Mouse (Mus musculus) heart, embryonic 15.5 days (tissue): ENCODE results near the gene Trex2. TPM values are rescaled to one million over a fixed set of nuclear protein-coding genes. Genes with fewer than 3 reads are reported as not detected.

Source experiments
- ATAC-seq: fragments of 200-750 bp; cut with Nextera tagmentation; replicated peaks from 2 replicates; pipeline ENCODE4 v1.8.0; 2017; ENCODE audit warnings: low read depth, moderate TSS enrichment; ENCODE audit not compliant: insufficient number of reproducible peaks, insufficient read depth, low FRiP score
- H3K27ac ChIP-seq: fragments of 300-500 bp; sonication (generic); 2 replicates; pipeline ENCODE4 v1.5.1; 2015; ENCODE audit warnings: mild to moderate bottlenecking, inconsistent platforms
- H3K27me3 ChIP-seq: fragments of 300-500 bp; sonication (generic); 2 replicates; pipeline ENCODE4 v1.6.1; 2015; ENCODE audit warnings: inconsistent platforms
- H3K36me3 ChIP-seq: fragments of 300-500 bp; sonication (generic); 2 replicates; pipeline ENCODE4 v1.6.1; 2015; ENCODE audit warnings: mild to moderate bottlenecking, inconsistent platforms
- H3K4me1 ChIP-seq: fragments of 300-500 bp; sonication (generic); replicated peaks from 2 replicates; pipeline ENCODE4 v1.6.1; 2015; ENCODE audit warnings: inconsistent platforms
- H3K4me2 ChIP-seq: fragments of 300-500 bp; sonication (generic); 2 replicates; pipeline ENCODE4 v1.6.1; 2015; ENCODE audit warnings: inconsistent platforms, mild to moderate bottlenecking, moderate library complexity
- H3K4me3 ChIP-seq: fragments of 300-500 bp; sonication (generic); 2 replicates; pipeline ENCODE4 v1.5.1; 2015; ENCODE audit warnings: mild to moderate bottlenecking, inconsistent platforms
- H3K9ac ChIP-seq: fragments of 300-500 bp; sonication (generic); 2 replicates; pipeline ENCODE4 v1.6.1; 2015; ENCODE audit warnings: mild to moderate bottlenecking, inconsistent platforms
- H3K9me3 ChIP-seq: fragments of 300-500 bp; sonication (generic); replicated peaks from 2 replicates; pipeline ENCODE4 v1.6.1; 2016; ENCODE audit warnings: inconsistent platforms
- WGBS: fragments of 180-500 bp; shearing (Covaris S2); methylation state at CpG from one replicate; pipeline ENCODE4 v1.1.7; 2015; ENCODE audit warnings: mixed read lengths; 5-methylcytosine and 5-hydroxymethylcytosine counted together
- polyA plus RNA-seq: library from polyadenylated mRNA; unstranded; fragments of >200 nt; fragmentation: Nextera tagmentation; extraction: Ambion mirVana; gene quantifications from 2 replicates; pipeline ENCODE4 v1.2.1, GENCODE M21; 2015

The Trex2 gene
- not detected in 2 replicates for polyA plus RNA-seq

DNA sequence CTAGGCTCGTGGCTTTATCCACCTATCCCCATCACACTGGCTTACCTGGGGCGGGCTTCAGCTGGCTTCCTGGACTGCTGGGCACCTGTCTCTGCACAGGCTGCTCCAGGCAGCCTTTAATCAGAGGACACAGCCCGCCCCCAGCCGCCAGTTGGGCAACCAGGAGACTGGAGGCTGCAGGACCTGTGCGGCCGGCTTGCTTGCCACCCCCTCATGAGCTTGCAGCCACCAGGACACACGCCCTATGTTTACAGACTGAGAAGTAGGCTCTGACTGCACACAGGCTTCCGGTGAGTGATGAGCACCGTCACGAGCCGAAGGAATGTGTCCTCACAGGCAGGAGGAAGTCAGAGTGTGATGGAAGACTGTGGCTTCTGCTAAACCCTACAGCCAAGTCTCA lies at the start of gene Trex2:
Gene Trex2 (minus strand): TSS at position 93 of the 400 bp plus-strand sequence.
- Histone ChIP-seq H3K9ac (no peak within 1 kb of the TSS), H3K9me3 (no peaks in the 10 kb centered on the region), H3K36me3 (no peaks in the 10 kb centered on the region), H3K4me3 (no peak within 1 kb of the TSS), H3K27ac (no peak within 1 kb of the TSS), H3K27me3 (no peaks in the 10 kb centered on the region), H3K4me2 (no peak within 1 kb of the TSS), H3K4me1 (no peaks in the 10 kb centered on the region)
- no peak for ATAC-seq
- WGBS: 74% methylated on average over 11 of the region's 11 CpGs

DNA sequence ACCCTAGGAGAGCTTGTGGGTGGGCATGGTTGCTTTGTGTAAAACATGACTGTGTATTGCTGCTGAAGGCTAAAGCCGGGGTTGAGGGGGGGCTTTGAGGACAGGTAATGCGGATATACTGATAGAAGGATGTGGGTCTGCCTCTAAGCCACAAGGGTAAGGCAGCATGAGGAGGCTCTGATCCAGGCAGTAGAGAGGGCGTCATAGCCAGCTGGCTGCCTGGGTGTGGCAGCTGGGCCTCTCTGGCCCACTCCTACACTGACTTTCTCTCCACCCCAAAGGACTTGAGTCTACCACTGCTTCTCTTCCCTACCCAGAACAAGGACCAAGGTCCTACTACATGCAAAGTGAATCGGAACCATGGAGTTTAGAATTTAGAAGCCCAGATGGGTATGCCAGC lies 49.7 kb upstream of the Trex2 start:
- H3K4me2 ChIP-seq: peak overlapping the region; percentile 52
- ATAC-seq: no peak
- H3K9me3 ChIP-seq: no peaks in the 10 kb centered on the region
- H3K27ac ChIP-seq: no peak overlapping the region
- WGBS: 68% methylated on average over 4 of the region's 4 CpGs
- H3K27me3 ChIP-seq: peaks cover 11% of the 10 kb centered on the region; the same call in 1 of the 2 replicates
- peak overlapping the region; percentile 44 for H3K4me3 ChIP-seq
- H3K4me1 ChIP-seq: no peaks in the 10 kb centered on the region; the same call in none of the 2 replicates
- 0 out of 2 replicates have a peak overlapping the region, but pooled peaks have one; percentile 43 for H3K9ac ChIP-seq
- H3K36me3 ChIP-seq: no peaks in the 10 kb centered on the region

DNA sequence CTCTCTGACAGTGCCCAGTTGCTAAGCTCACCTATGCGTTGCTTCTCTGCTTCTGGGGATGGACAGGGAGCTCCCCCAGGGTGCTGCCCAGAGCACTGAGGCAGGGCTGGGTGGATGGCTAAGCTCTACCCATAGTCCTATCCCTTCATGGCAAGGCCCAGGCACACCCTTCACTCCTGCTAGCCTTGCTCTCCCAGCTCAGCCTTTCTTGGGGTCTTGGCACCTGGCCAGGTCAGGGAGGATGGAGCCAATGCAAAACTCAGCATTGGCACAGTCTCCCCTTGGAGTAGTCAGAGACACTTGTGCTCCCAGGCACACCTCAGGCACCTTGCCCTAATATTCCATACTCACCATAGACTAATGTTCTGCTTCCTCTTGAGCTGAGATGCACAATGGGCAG lies 48.9 kb upstream of the Trex2 start:
- ATAC-seq: no peak
- no peaks in the 10 kb centered on the region for H3K36me3 ChIP-seq
- 53% methylated on average over 1 of the region's 1 CpGs for WGBS
- peak overlapping the region; percentile 44 for H3K4me3 ChIP-seq
- peak overlapping the region; percentile 66 for H3K27ac ChIP-seq
- H3K9me3 ChIP-seq: no peaks in the 10 kb centered on the region
- peaks cover 11% of the 10 kb centered on the region; the same call in 1 of the 2 replicates for H3K27me3 ChIP-seq
- H3K4me1 ChIP-seq: no peaks in the 10 kb centered on the region; the same call in none of the 2 replicates
- peak overlapping the region; percentile 52 for H3K4me2 ChIP-seq
- peak overlapping the region; percentile 43 for H3K9ac ChIP-seq

DNA sequence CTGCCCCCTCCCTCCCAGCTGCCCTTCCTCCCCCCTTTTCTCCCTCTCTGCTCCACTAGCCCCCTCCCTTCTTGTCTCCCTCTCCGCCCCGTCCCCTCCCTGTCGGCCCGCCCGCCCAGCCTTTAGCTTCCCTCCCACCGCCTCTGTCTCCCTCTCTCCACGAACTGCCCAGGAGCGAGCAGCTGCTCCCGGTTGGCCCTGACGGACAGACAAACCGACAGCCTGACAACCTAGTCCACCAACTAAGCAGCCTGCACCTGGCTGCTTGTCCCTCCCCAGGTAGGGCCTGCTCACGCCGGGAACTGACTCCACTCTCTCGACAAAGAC lies 48.3 kb upstream of the Trex2 start, which contains the start of gene Bgn:
Gene Bgn (plus strand): TSS at position 119 of the 327 bp plus-strand sequence.
- ATAC-seq: 0 out of 2 replicates have a peak, but pooled peaks have one; percentile 29
- H3K4me3 ChIP-seq: peak within 1 kb of the TSS; percentile 44
- WGBS: 25% methylated on average over 14 of the region's 14 CpGs
- H3K9ac ChIP-seq: peak within 1 kb of the TSS; percentile 43
- no peaks in the 10 kb centered on the region for H3K36me3 ChIP-seq
- no peaks in the 10 kb centered on the region; the same call in none of the 2 replicates for H3K4me1 ChIP-seq
- peak within 1 kb of the TSS; percentile 52 for H3K4me2 ChIP-seq
- H3K9me3 ChIP-seq: no peaks in the 10 kb centered on the region
- H3K27me3 ChIP-seq: peaks cover 6% of the 10 kb centered on the region; the same call in 1 of the 2 replicates
- H3K27ac ChIP-seq: peak within 1 kb of the TSS; percentile 66

DNA sequence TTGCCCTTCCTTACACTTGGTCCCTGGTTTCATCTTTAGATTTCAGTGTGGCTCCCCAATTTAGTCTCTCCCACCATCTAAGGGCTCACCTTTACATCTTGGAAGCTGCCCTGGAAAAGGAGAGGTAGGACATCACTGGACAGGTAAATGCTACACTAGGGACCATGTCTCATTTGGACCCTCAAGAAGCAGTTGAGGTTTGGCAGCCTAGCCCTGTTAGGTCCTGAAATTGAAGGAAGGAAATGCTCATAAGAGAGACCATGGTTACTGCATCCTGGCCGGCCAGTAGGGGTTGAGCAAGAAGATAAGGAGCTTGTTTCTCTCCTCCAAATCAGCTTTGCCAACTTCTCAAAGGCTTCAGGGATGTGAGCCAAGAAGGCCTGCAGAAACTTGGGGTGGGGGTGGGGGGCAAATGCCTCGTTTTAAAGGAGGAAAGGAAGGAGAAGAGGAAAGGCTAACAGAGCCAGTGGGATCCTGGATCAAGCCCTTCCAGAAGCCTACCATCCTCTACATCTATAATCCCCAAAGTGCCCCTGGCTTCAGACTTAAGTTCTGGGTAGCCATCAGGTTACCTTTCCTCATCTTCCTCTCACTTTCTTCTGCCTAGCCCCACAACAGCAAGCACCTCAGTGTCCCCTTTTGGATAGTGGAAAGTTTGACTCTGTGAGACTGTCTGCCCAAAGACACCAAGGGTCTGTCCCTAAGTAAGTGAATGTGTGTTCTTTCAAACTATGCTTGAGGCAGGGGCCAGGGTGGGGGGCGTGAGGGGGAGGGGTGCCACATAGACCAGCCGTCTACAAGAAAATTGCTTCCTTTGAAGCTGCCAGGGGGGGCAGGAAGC lies 47.7 kb upstream of the Trex2 start:
- H3K27me3 ChIP-seq: peaks cover 6% of the 10 kb centered on the region; the same call in 1 of the 2 replicates
- H3K9ac ChIP-seq: no peak overlapping the region
- H3K4me2 ChIP-seq: peak overlapping the region; percentile 52; the same call in 1 of the 2 replicates
- H3K4me1 ChIP-seq: no peaks in the 10 kb centered on the region; the same call in 1 of the 2 replicates
- no peaks in the 10 kb centered on the region for H3K36me3 ChIP-seq
- 0 out of 2 replicates have a peak, but pooled peaks have one; percentile 18 for ATAC-seq
- peak overlapping the region; percentile 61 for H3K27ac ChIP-seq
- WGBS: 36% methylated on average over 4 of the region's 4 CpGs
- no peaks in the 10 kb centered on the region for H3K9me3 ChIP-seq
- H3K4me3 ChIP-seq: peak overlapping the region; percentile 44; the same call in 1 of the 2 replicates

DNA sequence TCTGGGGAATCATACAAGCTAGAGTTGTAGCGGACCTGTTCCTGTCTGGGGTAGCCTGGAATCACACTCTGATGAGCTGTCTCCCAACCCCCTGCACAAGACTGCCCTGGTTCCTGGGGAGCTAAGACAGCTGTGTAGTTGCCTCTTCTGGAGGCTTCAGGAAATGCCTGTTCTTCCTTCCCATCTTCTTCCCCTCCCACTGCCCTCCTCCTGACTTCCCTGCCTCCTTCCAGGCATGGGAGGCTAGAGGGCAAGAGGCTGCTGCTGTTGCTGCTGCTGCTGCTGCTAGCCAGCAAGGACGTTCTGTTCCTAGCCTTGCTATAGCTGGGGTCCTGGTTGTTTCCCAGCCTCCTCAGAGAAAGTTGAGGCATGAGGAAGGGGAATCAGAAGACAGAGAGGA lies 45.2 kb upstream of the Trex2 start:
- peak overlapping the region; percentile 56 for H3K27ac ChIP-seq
- ATAC-seq: no peak
- no peaks in the 10 kb centered on the region for H3K9me3 ChIP-seq
- no peaks in the 10 kb centered on the region for H3K36me3 ChIP-seq
- H3K4me3 ChIP-seq: no peak overlapping the region
- H3K4me1 ChIP-seq: no peaks in the 10 kb centered on the region; the same call in 1 of the 2 replicates
- H3K27me3 ChIP-seq: peaks cover 6% of the 10 kb centered on the region; the same call in 1 of the 2 replicates
- 33% methylated on average over 2 of the region's 2 CpGs for WGBS
- H3K9ac ChIP-seq: no peak overlapping the region
- no peak overlapping the region for H3K4me2 ChIP-seq

DNA sequence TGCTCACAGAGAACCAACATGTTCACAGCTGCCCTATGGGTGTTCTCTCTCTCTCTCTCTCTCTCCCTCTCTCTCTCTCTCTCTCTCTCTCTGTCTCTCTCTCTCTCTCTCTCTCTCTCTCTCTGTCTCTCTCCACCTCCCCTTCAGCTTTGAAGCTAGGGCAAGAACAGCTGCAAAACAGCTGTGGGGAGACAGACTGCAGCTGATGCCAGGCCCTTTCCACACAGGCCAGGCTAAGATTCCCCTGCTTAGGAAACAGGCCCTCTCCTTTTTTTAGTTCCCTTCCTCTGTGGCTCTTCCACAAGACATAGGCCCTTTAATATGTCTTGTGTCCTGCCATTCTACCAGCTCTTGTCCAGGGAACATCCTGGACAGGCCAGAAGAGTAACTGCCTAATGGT lies 44.5 kb upstream of the Trex2 start:
- ATAC-seq: no peak
- Histone ChIP-seq H3K4me2 (no peak overlapping the region), H3K4me3 (no peak overlapping the region), H3K27me3 (peaks cover 3% of the 10 kb centered on the region; the same call in 1 of the 2 replicates), H3K27ac (peak overlapping the region; percentile 56), H3K36me3 (no peaks in the 10 kb centered on the region), H3K4me1 (peaks cover 3% of the 10 kb centered on the region), H3K9me3 (no peaks in the 10 kb centered on the region), H3K9ac (no peak overlapping the region)

DNA sequence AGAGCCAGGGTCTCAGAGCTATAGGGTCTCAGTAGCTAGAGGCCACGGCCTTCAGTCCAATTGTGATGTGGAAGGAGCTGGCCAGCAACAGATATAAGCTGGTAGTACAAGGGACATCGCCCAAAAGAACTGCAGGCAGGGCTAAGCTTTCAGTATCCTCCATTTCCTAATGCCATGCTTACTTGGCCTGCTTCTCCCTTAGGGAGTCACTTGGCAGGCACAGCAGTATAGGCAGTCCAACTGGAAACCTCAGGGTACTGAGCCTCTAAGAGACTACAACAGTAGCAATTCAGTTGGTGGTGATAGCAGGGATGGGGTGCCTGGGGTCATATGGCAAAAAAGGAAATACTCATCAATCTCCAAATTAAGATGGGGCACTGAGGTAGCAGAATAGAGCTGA lies 42.4 kb upstream of the Trex2 start:
- no peaks in the 10 kb centered on the region for H3K9me3 ChIP-seq
- H3K9ac ChIP-seq: no peak overlapping the region
- H3K27me3 ChIP-seq: 0 out of 2 replicates have a peak, but pooled peaks cover 3% of the 10 kb centered on the region
- H3K36me3 ChIP-seq: no peaks in the 10 kb centered on the region
- peaks cover 5% of the 10 kb centered on the region for H3K4me1 ChIP-seq
- H3K4me2 ChIP-seq: no peak overlapping the region
- 0 out of 2 replicates have a peak overlapping the region, but pooled peaks have one; percentile 60 for H3K27ac ChIP-seq
- 78% methylated on average over 2 of the region's 2 CpGs for WGBS
- ATAC-seq: no peak
- no peak overlapping the region for H3K4me3 ChIP-seq

DNA sequence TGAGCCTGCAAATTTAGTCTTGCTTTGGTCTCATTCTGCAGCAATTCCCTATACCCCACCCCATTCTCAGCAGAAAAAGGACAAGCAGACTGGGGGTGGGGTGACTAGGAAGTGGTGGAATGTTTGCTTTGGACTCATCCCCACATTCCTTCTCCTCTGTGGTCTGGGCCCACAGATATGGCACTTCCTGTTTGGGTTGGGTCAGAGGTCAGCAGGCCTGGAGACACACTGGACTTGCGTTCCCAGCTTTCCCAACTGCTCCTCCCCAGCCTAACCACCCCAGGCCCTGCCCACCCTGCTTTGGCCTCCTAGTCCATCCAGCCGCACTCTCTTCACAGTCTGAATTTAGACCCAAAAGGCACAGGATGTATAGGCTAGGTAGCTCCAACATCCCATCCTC lies 41.5 kb upstream of the Trex2 start:
- Histone ChIP-seq H3K36me3 (no peaks in the 10 kb centered on the region), H3K4me3 (no peak overlapping the region), H3K4me1 (peaks cover 5% of the 10 kb centered on the region), H3K27me3 (no peaks in the 10 kb centered on the region; the same call in 1 of the 2 replicates), H3K9ac (no peak overlapping the region), H3K9me3 (no peaks in the 10 kb centered on the region), H3K27ac (peak overlapping the region; percentile 60), H3K4me2 (no peak overlapping the region)
- ATAC-seq: peak; percentile 78
- 55% methylated on average over 2 of the region's 2 CpGs for WGBS

DNA sequence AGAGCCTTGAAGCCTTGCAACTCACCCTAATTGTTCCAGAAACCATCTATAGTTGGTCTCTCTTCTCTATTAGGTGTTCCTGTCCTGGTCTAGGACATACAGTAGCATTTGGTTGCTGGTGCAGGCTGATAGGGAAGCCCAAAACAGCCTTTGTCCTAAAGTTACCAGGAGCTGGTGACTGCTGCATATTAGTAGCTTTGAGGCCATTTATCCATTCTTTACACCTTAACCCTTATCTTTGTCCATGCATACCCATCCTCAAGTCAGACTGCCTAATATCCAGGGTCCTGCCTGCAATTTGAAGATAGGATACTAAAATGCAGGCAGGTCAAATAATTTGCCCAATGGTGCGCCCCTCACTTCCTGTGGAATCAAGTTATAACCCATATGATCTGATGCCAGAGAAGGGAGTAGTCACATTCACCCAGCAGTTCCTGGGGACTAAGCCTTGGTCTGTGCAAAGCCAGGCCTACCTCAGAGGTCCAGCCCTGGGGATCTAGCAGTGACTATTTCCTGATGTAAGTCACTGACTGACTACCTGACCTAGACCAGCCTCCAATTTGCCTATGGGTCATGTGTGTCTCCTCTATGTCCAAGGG lies 40.6 kb upstream of the Trex2 start:
- H3K36me3 ChIP-seq: no peaks in the 10 kb centered on the region
- ATAC-seq: no peak
- H3K4me2 ChIP-seq: no peak overlapping the region
- H3K4me3 ChIP-seq: no peak overlapping the region
- peak overlapping the region; percentile 60 for H3K27ac ChIP-seq
- no peaks in the 10 kb centered on the region; the same call in 1 of the 2 replicates for H3K27me3 ChIP-seq
- no peaks in the 10 kb centered on the region for H3K9me3 ChIP-seq
- 79% methylated on average over 1 of the region's 1 CpGs for WGBS
- H3K9ac ChIP-seq: no peak overlapping the region
- H3K4me1 ChIP-seq: peaks cover 5% of the 10 kb centered on the region
